Mouse (Mus musculus): ENCODE results near the gene Ces1a. TPM values are rescaled to one million over a fixed set of nuclear protein-coding genes. Genes with fewer than 3 reads are reported as not detected.

Ces1a gene
- total and polyA plus RNA-seq, 2 experiments: 0.20 to 0.28 TPM

GRCm38 (mm10) chr8:92984376-92984775, 63.6 kb downstream of the Ces1a start:
- Histone ChIP-seq H3K27ac (replicated peaks; ENCODE audit: insufficient read depth, low read depth, low read length) (no peak overlapping the region), H3K4me1 (ENCODE audit: control insufficient read depth, insufficient read depth, low read length) (no peaks in the 10 kb centered on the region), H3K36me3 (ENCODE audit: control insufficient read depth, insufficient read depth, low read length) (no peaks in the 10 kb centered on the region), H3K79me2 (ENCODE audit: control insufficient read depth, insufficient read depth, low read length) (no peaks in the 10 kb centered on the region), H3K4me3 (ENCODE audit: insufficient read depth, low read depth, low read length) (no peak overlapping the region), H3K27me3 (ENCODE audit: control insufficient read depth, insufficient read depth, low read length) (no peaks in the 10 kb centered on the region), H3K9ac (ENCODE audit: low read depth, low read length) (no peak overlapping the region)
- TF ChIP-seq POLR2A (IDR thresholded peaks at IDR 0.05; ENCODE audit: extremely low read depth, insufficient read depth, low read length) (no peak), CTCF (IDR thresholded peaks at IDR 0.05; ENCODE audit: low read depth, low read length) (no peak)
- WGBS: 43% methylated on average over 2 of the region's 2 CpGs
- DNase-seq (ENCODE audit: extremely low read depth, low read depth, low spot score): no peak

DNA sequence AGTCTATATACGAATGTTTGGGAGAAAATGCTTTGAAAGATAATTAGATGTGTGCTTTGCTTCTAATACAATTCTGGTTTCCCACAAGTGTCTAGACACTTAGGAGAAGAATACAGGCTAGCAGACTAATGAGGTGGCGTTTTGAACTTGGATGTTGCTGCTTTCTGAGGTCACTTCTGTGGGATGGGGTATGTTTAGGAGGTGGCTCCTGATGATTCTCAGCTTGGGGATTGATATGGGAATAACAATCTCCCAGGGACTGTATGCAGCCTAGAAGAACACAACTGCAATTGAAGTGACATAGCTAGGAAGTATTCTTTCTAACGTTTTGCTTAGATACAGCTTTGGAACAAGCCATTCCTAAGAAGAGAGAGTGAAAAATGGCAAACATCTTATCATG, 65.5 kb downstream of the Ces1a start:
- Histone ChIP-seq H3K4me3 (ENCODE audit: insufficient read depth, low read depth, low read length) (no peak overlapping the region), H3K36me3 (ENCODE audit: control insufficient read depth, insufficient read depth, low read length) (no peaks in the 10 kb centered on the region), H3K79me2 (ENCODE audit: control insufficient read depth, insufficient read depth, low read length) (no peaks in the 10 kb centered on the region), H3K27ac (replicated peaks; ENCODE audit: insufficient read depth, low read depth, low read length) (no peak overlapping the region), H3K4me1 (ENCODE audit: control insufficient read depth, insufficient read depth, low read length) (no peaks in the 10 kb centered on the region), H3K9ac (ENCODE audit: low read depth, low read length) (no peak overlapping the region), H3K27me3 (ENCODE audit: control insufficient read depth, insufficient read depth, low read length) (no peaks in the 10 kb centered on the region)
- no peak for DNase-seq (ENCODE audit: extremely low read depth, low read depth, low spot score)
- 77% methylated on average over 3 of the region's 3 CpGs for WGBS
- no peak for TF ChIP-seq POLR2A (IDR thresholded peaks at IDR 0.05; ENCODE audit: extremely low read depth, insufficient read depth, low read length)
- no peak for TF ChIP-seq CTCF (IDR thresholded peaks at IDR 0.05; ENCODE audit: low read depth, low read length)

DNA sequence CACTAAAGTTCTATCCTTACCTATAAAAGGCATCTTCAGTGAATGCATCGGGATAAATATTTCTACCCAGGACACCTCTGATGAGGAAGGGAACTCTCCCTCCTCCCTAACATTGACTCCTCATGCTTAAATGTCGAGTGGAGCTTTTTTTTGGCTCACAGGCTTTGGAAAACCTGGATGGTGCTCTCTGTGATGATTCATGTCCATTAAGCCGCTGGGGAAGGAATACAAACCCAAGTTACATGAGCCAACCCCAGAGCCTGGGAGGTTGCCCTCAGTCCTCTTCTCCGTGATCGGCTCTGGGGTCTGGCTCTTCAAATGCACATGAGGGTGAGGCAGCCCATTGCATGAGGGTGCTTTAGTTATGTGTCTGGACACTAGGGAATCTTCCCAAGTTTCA, 71.3 kb downstream of the Ces1a start:
- DNase-seq (ENCODE audit: extremely low read depth, low read depth, low spot score): no peak
- Histone ChIP-seq H3K36me3 (ENCODE audit: control insufficient read depth, insufficient read depth, low read length) (no peaks in the 10 kb centered on the region), H3K9ac (ENCODE audit: low read depth, low read length) (no peak overlapping the region), H3K4me3 (ENCODE audit: insufficient read depth, low read depth, low read length) (no peak overlapping the region), H3K79me2 (ENCODE audit: control insufficient read depth, insufficient read depth, low read length) (no peaks in the 10 kb centered on the region), H3K27ac (replicated peaks; ENCODE audit: insufficient read depth, low read depth, low read length) (no peak overlapping the region), H3K4me1 (ENCODE audit: control insufficient read depth, insufficient read depth, low read length) (no peaks in the 10 kb centered on the region), H3K27me3 (ENCODE audit: control insufficient read depth, insufficient read depth, low read length) (no peaks in the 10 kb centered on the region)
- WGBS: 82% methylated on average over 5 of the region's 5 CpGs
- TF ChIP-seq POLR2A (IDR thresholded peaks at IDR 0.05; ENCODE audit: extremely low read depth, insufficient read depth, low read length) (no peak), CTCF (IDR thresholded peaks at IDR 0.05; ENCODE audit: low read depth, low read length) (no peak)

DNA sequence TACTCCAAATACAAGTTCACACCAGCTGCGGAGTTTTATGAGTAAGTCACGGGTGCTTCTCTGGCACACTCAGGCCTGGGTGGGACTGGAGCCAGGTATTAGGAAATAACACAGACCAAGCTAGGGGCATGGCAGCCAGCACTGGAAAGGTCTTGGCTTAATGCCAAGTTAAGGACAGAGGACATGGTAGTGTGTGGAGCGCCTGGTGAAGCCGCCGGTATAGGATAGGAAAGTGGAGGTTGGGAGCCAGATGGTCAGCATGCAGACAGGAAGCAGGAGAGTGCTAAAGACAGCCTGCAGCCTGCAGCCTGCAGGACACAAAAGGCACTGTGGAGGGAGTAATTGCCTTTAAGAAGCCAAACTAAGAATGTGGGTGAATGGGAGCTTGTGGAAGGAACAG, 75.0 kb downstream of the Ces1a start:
- H3K79me2 ChIP-seq (ENCODE audit: control insufficient read depth, insufficient read depth, low read length): no peaks in the 10 kb centered on the region
- H3K36me3 ChIP-seq (ENCODE audit: control insufficient read depth, insufficient read depth, low read length): no peaks in the 10 kb centered on the region
- H3K27me3 ChIP-seq (ENCODE audit: control insufficient read depth, insufficient read depth, low read length): no peaks in the 10 kb centered on the region
- no peaks in the 10 kb centered on the region for H3K4me1 ChIP-seq (ENCODE audit: control insufficient read depth, insufficient read depth, low read length)
- H3K4me3 ChIP-seq (ENCODE audit: insufficient read depth, low read depth, low read length): no peak overlapping the region
- peak; percentile 79 for DNase-seq (ENCODE audit: extremely low read depth, low read depth, low spot score)
- TF ChIP-seq CTCF (IDR thresholded peaks at IDR 0.05; ENCODE audit: low read depth, low read length): no peak
- TF ChIP-seq POLR2A (IDR thresholded peaks at IDR 0.05; ENCODE audit: extremely low read depth, insufficient read depth, low read length): no peak
- H3K27ac ChIP-seq (replicated peaks; ENCODE audit: insufficient read depth, low read depth, low read length): no peak overlapping the region
- H3K9ac ChIP-seq (ENCODE audit: low read depth, low read length): no peak overlapping the region
- WGBS: 9% methylated on average over 5 of the region's 5 CpGs

Other genes starting within 250 kb of the Ces1a start
- gene Mmp2, start 220.9 kb downstream of the Ces1a start, total RNA-seq (2014; rRNA removed): 1.9 TPM in 2 replicates
- 4.1 and 4.4 TPM in 2 replicates for gene Mmp2, start 220.9 kb downstream of the Ces1a start, polyA plus RNA-seq (2012; rRNA removed)
- gene Lpcat2, start 192.9 kb downstream of the Ces1a start, total RNA-seq (2014; rRNA removed): 2.5 and 2.7 TPM in 2 replicates
- 0.39 and 0.82 TPM in 2 replicates for gene Lpcat2, start 192.9 kb downstream of the Ces1a start, polyA plus RNA-seq (2012; rRNA removed)
- gene Capns2, start 146.8 kb downstream of the Ces1a start, total RNA-seq (2014; rRNA removed): 0.27 and 0.28 TPM in 2 replicates
- gene Capns2, start 146.8 kb downstream of the Ces1a start, polyA plus RNA-seq (2012; rRNA removed): not detected in 2 replicates
- not detected in 2 replicates for gene Slc6a2, start 88.1 kb downstream of the Ces1a start, total RNA-seq (2014; rRNA removed)
- gene Slc6a2, start 88.1 kb downstream of the Ces1a start, polyA plus RNA-seq (2012; rRNA removed): not detected in 2 replicates
- gene Ces1b, start 31.8 kb upstream of the Ces1a start, total RNA-seq (2014; rRNA removed): 51.9 and 54.4 TPM in 2 replicates
- 62.2 and 86.9 TPM in 2 replicates for gene Ces1b, start 31.8 kb upstream of the Ces1a start, polyA plus RNA-seq (2012; rRNA removed)
- 4,024 and 4,244 TPM in 2 replicates for gene Ces1c, start 83.1 kb upstream of the Ces1a start, total RNA-seq (2014; rRNA removed)
- 2,214 and 2,228 TPM in 2 replicates for gene Ces1c, start 83.1 kb upstream of the Ces1a start, polyA plus RNA-seq (2012; rRNA removed)
- 1,635 and 2,448 TPM in 2 replicates for gene Ces1d, start 149.6 kb upstream of the Ces1a start, total RNA-seq (2014; rRNA removed)
- gene Ces1d, start 149.6 kb upstream of the Ces1a start, polyA plus RNA-seq (2012; rRNA removed): 539 and 606 TPM in 2 replicates
- 135 and 161 TPM in 2 replicates for gene Ces1e, start 181.4 kb upstream of the Ces1a start, total RNA-seq (2014; rRNA removed)
- 80.8 and 82.7 TPM in 2 replicates for gene Ces1e, start 181.4 kb upstream of the Ces1a start, polyA plus RNA-seq (2012; rRNA removed)
- gene Ces1f, start 231.6 kb upstream of the Ces1a start, total RNA-seq (2014; rRNA removed): 493 and 530 TPM in 2 replicates
- 222 and 270 TPM in 2 replicates for gene Ces1f, start 231.6 kb upstream of the Ces1a start, polyA plus RNA-seq (2012; rRNA removed)

Data from liver, adult 2 months (tissue).